Mouse (Mus musculus) heart, embryonic 14.5 days (tissue): ENCODE measurements around the gene Cox5b. TPM values are rescaled to one million over a fixed set of nuclear protein-coding genes. Genes with fewer than 3 reads are reported as not detected.

Source experiments
- ATAC-seq: fragments of 200-750 bp; cut with Nextera tagmentation; 2 replicates; pipeline ENCODE4 v1.8.0; 2017; ENCODE audit warnings: low read depth, moderate TSS enrichment; ENCODE audit not compliant: insufficient number of reproducible peaks, insufficient read depth, low FRiP score
- H3K27ac ChIP-seq, 2 experiments: fragments of 200-500 bp in 1 of 2; fragments of 300-500 bp in 1 of 2; sonication (generic) in 1 of 2; replicated peaks in 1 of 2; 2 replicates each; pipeline ENCODE4 v1.5.1; 2012 to 2014; ENCODE audit warnings: low read depth in 2 of 2, low read length in 2 of 2, control low read depth in 1 of 2, mild to moderate bottlenecking in 1 of 2, mixed read lengths in 1 of 2; ENCODE audit not compliant: control insufficient read depth in 1 of 2, insufficient read depth in 1 of 2
- H3K27me3 ChIP-seq: fragments of 300-500 bp; sonication (generic); 2 replicates; pipeline ENCODE4 v1.6.1; 2014; ENCODE audit warnings: mild to moderate bottlenecking, low read length, control low read depth; ENCODE audit not compliant: control insufficient read depth, insufficient read depth
- H3K36me3 ChIP-seq: fragments of 300-500 bp; sonication (generic); 2 replicates; pipeline ENCODE4 v1.6.1; 2014; ENCODE audit warnings: mild to moderate bottlenecking, control low read depth, low read length, mixed read lengths; ENCODE audit not compliant: control insufficient read depth, insufficient read depth
- H3K4me1 ChIP-seq, 2 experiments: fragments of 200-500 bp in 1 of 2; fragments of 300-500 bp in 1 of 2; sonication (generic) in 1 of 2; 2 replicates each; pipeline ENCODE4 v1.6.1; 2012 to 2014; ENCODE audit warnings: low read length in 2 of 2, control low read depth in 1 of 2, mixed read lengths in 1 of 2; ENCODE audit not compliant: control insufficient read depth in 2 of 2, insufficient read depth in 2 of 2
- H3K4me2 ChIP-seq: fragments of 300-500 bp; sonication (generic); 2 replicates; pipeline ENCODE4 v1.6.1; 2014; ENCODE audit warnings: mild to moderate bottlenecking, low read length
- H3K4me3 ChIP-seq, 2 experiments: fragments of 200-500 bp in 1 of 2; fragments of 300-500 bp in 1 of 2; sonication (generic) in 1 of 2; 2 replicates each; pipeline ENCODE4 v1.5.1; 2012 to 2014; ENCODE audit warnings: low read length in 2 of 2, mild to moderate bottlenecking in 2 of 2, control low read depth in 1 of 2, low read depth in 1 of 2, moderate library complexity in 1 of 2; ENCODE audit not compliant: control insufficient read depth in 1 of 2, insufficient read depth in 1 of 2
- H3K9ac ChIP-seq: fragments of 300-500 bp; sonication (generic); 2 replicates; pipeline ENCODE4 v1.6.1; 2014; ENCODE audit warnings: mild to moderate bottlenecking, low read length
- H3K9me3 ChIP-seq: fragments of 300-500 bp; sonication (generic); 2 replicates; pipeline ENCODE4 v1.6.1; 2016; ENCODE audit warnings: low read length, control low read depth; ENCODE audit not compliant: control insufficient read depth
- WGBS: fragments of 180-500 bp; shearing (Covaris S2); extraction: QIAGEN DNeasy Blood & Tissue Kit; methylation state at CpG from one replicate; pipeline ENCODE4 v1.1.7; 2014; 5-methylcytosine and 5-hydroxymethylcytosine counted together
- polyA plus RNA-seq: library from polyadenylated mRNA; unstranded; fragments of >200 nt; fragmentation: Nextera tagmentation; extraction: Ambion mirVana; gene quantifications from 2 replicates; pipeline ENCODE4 v1.2.1, GENCODE M21; 2014

The Cox5b gene
- polyA plus RNA-seq, 1 experiment from 2014 or later = 1,612 TPM

- no peak for ATAC-seq
- WGBS = 82% methylated on average over 10 of the region's 10 CpGs
- peaks cover 0 to 2% of the 10 kb centered on the region in 2 experiments; a peak in 2 of 4 replicates for H3K4me1 ChIP-seq
- no peaks in the 10 kb centered on the region for H3K27me3 ChIP-seq
- no peak overlapping the region for H3K27ac ChIP-seq
- H3K36me3 ChIP-seq = no peaks in the 10 kb centered on the region
- H3K4me2 ChIP-seq = no peak overlapping the region
- H3K9me3 ChIP-seq = no peaks in the 10 kb centered on the region
- H3K4me3 ChIP-seq = no peak overlapping the region
- H3K9ac ChIP-seq = no peak overlapping the region
Measured at GRCm38 (mm10) chr1:36671260-36671659, 20.0 kb upstream of the Cox5b start.

- H3K27me3 ChIP-seq = no peaks in the 10 kb centered on the region
- 51% methylated on average over 16 of the region's 16 CpGs for WGBS
Measured at GRCm38 (mm10) chr1:36672648-36673350, 18.4 kb upstream of the Cox5b start.

GRCm38 (mm10) chr1:36674936-36675335, 16.3 kb upstream of the Cox5b start:
- Histone ChIP-seq H3K4me1 (peaks cover 0 to 2% of the 10 kb centered on the region in 2 experiments; a peak in 2 of 4 replicates), H3K4me3 (no peak overlapping the region), H3K27ac (no peak overlapping the region), H3K9ac (no peak overlapping the region), H3K9me3 (no peaks in the 10 kb centered on the region), H3K36me3 (no peaks in the 10 kb centered on the region), H3K4me2 (no peak overlapping the region), H3K27me3 (no peaks in the 10 kb centered on the region)
- no peak for ATAC-seq
- 30% methylated on average over 3 of the region's 3 CpGs for WGBS

More at GRCm38 (mm10) chr1:36672648-36673350, 18.4 kb upstream of the Cox5b start:
- H3K9me3 ChIP-seq = no peaks in the 10 kb centered on the region
- H3K4me2 ChIP-seq = no peak overlapping the region
- H3K4me1 ChIP-seq = peaks cover 0 to 2% of the 10 kb centered on the region in 2 experiments; a peak in 2 of 4 replicates
- no peak overlapping the region for H3K27ac ChIP-seq
- no peak overlapping the region for H3K9ac ChIP-seq
- no peaks in the 10 kb centered on the region for H3K36me3 ChIP-seq
- ATAC-seq = no peak
- H3K4me3 ChIP-seq = no peak overlapping the region

GRCm38 (mm10) chr1:36680893-36681292, 10.4 kb upstream of the Cox5b start:
- Histone ChIP-seq H3K4me1 (no peaks in the 10 kb centered on the region), H3K36me3 (no peaks in the 10 kb centered on the region), H3K4me2 (no peak overlapping the region), H3K27me3 (no peaks in the 10 kb centered on the region), H3K9ac (no peak overlapping the region), H3K9me3 (no peaks in the 10 kb centered on the region), H3K4me3 (no peak overlapping the region), H3K27ac (no peak overlapping the region)
- ATAC-seq = no peak
- 88% methylated on average over 7 of the region's 7 CpGs for WGBS

GRCm38 (mm10) chr1:36682620-36683355, 8.5 kb upstream of the Cox5b start, which contains the start of gene Fam178b:
Fam178b (minus strand) TSS chr1:36683183.
- H3K27me3 ChIP-seq = no peaks in the 10 kb centered on the region
- H3K9ac ChIP-seq = no peak within 1 kb of the TSS
- no peak for ATAC-seq
- no peaks in the 10 kb centered on the region for H3K4me1 ChIP-seq
- H3K27ac ChIP-seq = no peak within 1 kb of the TSS
- H3K9me3 ChIP-seq = no peaks in the 10 kb centered on the region
- H3K4me3 ChIP-seq = no peak within 1 kb of the TSS
- no peaks in the 10 kb centered on the region for H3K36me3 ChIP-seq
- H3K4me2 ChIP-seq = no peak within 1 kb of the TSS
- WGBS = 91% methylated on average over 39 of the region's 39 CpGs

- no peak overlapping the region for H3K4me3 ChIP-seq
- WGBS = 11% methylated on average over 13 of the region's 13 CpGs
- no peaks in the 10 kb centered on the region for H3K9me3 ChIP-seq
- no peaks in the 10 kb centered on the region for H3K27me3 ChIP-seq
- no peak overlapping the region for H3K4me2 ChIP-seq
- ATAC-seq = peak; percentile 56; the same call in 1 of the 2 replicates
- H3K36me3 ChIP-seq = no peaks in the 10 kb centered on the region
- H3K4me1 ChIP-seq = no peaks in the 10 kb centered on the region
- no peak overlapping the region for H3K27ac ChIP-seq
- H3K9ac ChIP-seq = no peak overlapping the region
Measured at GRCm38 (mm10) chr1:36683810-36684467, 7.3 kb upstream of the Cox5b start.

- peaks cover 3 to 9% of the 10 kb centered on the region in 2 experiments; a peak in 2 of 4 replicates for H3K4me1 ChIP-seq
- H3K27ac ChIP-seq = peak overlapping the region; percentile 59 to 74; a peak in 3 of 4 replicates
- peak overlapping the region; percentile 58 for H3K4me2 ChIP-seq
- H3K36me3 ChIP-seq = peaks cover 30% of the 10 kb centered on the region
- WGBS = 60% methylated on average over 11 of the region's 11 CpGs
- H3K9me3 ChIP-seq = no peaks in the 10 kb centered on the region
- H3K27me3 ChIP-seq = no peaks in the 10 kb centered on the region
- ATAC-seq = peak; percentile 2; the same call in 1 of the 2 replicates
- H3K9ac ChIP-seq = peak overlapping the region; percentile 38
- peak overlapping the region; percentile 44 to 79 for H3K4me3 ChIP-seq
Measured at GRCm38 (mm10) chr1:36690671-36691235, 496 bp upstream of the Cox5b start.
